Mouse (Mus musculus) v-Abl transformed pro-B cells (cell line): ENCODE measurements around the gene Pigu.

Experiments used
- in situ Hi-C, 2 experiments: fragments of 400-800 bp; cut with MboI; formaldehyde crosslinking; loops; one replicate each; pipeline ENCODE4 v1.15.1; 2025; ENCODE audit not compliant: unreplicated experiment in 2 of 2

The Pigu gene

GRCm38 (mm10) chr2:155246231-155246630 lies 111.0 kb downstream of the Pigu start:
- in situ Hi-C loops: no loop called here

GRCm38 (mm10) chr2:155242296-155242855 lies 114.9 kb downstream of the Pigu start:
- in situ Hi-C loops: no loop called here

GRCm38 (mm10) chr2:155240915-155241314 lies 116.3 kb downstream of the Pigu start:
- in situ Hi-C loops: no loop called here

GRCm38 (mm10) chr2:155237276-155237675 lies 120.0 kb downstream of the Pigu start:
- in situ Hi-C loops: loop anchor here in 1 of 2 experiments (10.0 kb wide), 1 partner anchor 148 kb away; the partner anchor contains the start of gene Trp53inp2

GRCm38 (mm10) chr2:155236362-155236992 lies 120.8 kb downstream of the Pigu start, which contains the start of gene Dynlrb1:
Dynlrb1 (plus strand) TSS chr2:155236533.
- in situ Hi-C loops: loop anchor here in 1 of 2 experiments (10.0 kb wide), 1 partner anchor 148 kb away; the partner anchor contains the start of gene Trp53inp2

GRCm38 (mm10) chr2:155235746-155236361 lies 121.4 kb downstream of the Pigu start:
- in situ Hi-C loops: loop anchor here in 1 of 2 experiments (10.0 kb wide), 1 partner anchor 149 kb away; the partner anchor contains the start of gene Trp53inp2
